Mouse (Mus musculus): ENCODE results near the gene Adad2. TPM values are rescaled to one million over a fixed set of nuclear protein-coding genes. Genes with fewer than 3 reads are reported as not detected.

Gene Adad2
- polyA plus RNA-seq, 1 experiment, result 0.11 TPM

DNA sequence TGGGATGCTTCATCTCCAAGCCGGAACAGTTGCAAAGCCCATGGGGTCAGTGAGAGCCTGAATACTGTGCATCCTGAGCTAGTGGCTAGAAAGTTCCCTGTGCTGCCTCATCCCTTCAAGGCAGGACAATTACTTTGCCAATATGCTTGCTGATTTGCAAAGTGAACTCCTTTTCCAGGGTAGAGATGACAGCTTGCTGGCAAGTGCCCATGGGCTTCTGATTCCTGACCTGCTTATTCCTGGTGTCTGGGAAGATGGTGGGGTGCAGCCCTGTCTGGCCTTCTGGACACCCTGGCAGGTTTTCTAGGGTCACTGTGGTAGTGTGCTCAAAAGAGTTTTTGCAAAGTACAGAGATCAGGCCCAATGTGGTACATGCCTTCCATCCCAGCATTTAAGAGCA is 30.4 kb downstream of the Adad2 start:
- TF ChIP-seq POLR2A (IDR thresholded peaks at IDR 0.05; ENCODE audit: borderline replicate concordance, insufficient read depth, low read length), result no peak
- Histone ChIP-seq H3K4me1 (ENCODE audit: control insufficient read depth, insufficient read depth, low read length) (no peaks in the 10 kb centered on the region; the same call in 1 of the 2 replicates), H3K27me3 (ENCODE audit: control insufficient read depth, insufficient read depth, low read length) (no peaks in the 10 kb centered on the region), H3K27ac (ENCODE audit: insufficient read depth, low read length) (no peak overlapping the region), H3K4me3 (replicated peaks; ENCODE audit: insufficient read depth, low read depth, low read length) (no peak overlapping the region)
- DNase-seq, result peak in 1 of 2 experiments; percentile 51
- 86% methylated on average over 1 of the region's 1 CpGs for WGBS

DNA sequence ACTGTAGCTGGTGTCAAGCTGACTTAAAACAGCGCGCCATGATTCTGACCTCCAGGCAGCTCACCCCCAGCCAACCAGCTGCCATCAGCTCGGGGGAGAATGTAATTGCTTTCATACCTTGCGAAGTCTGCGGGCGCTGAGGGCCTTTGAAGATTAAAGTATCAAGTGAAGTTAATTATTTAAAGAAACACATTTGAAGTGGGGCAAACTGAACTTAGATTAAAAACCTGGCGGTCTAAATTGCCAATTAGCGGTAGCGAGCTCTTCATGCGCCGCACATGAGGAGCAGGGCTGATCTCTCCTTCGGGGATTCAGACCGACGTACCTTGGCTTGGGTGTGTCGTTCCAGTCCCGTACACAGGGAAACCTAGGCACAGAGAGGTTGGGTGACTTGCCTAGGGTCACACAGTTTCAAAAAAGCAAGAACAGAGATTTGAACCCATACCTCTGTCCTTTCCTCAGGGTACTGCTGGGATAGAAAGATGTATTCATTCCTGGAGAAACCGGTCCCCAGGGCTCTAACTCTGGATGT is 31.9 kb downstream of the Adad2 start:
- Histone ChIP-seq H3K27ac (ENCODE audit: insufficient read depth, low read length) (no peak overlapping the region), H3K27me3 (ENCODE audit: control insufficient read depth, insufficient read depth, low read length) (no peaks in the 10 kb centered on the region), H3K4me3 (replicated peaks; ENCODE audit: insufficient read depth, low read depth, low read length) (no peak overlapping the region), H3K4me1 (ENCODE audit: control insufficient read depth, insufficient read depth, low read length) (no peaks in the 10 kb centered on the region)
- WGBS, result 89% methylated on average over 17 of the region's 17 CpGs
- TF ChIP-seq POLR2A (IDR thresholded peaks at IDR 0.05; ENCODE audit: borderline replicate concordance, insufficient read depth, low read length) (no peak), CTCF (IDR thresholded peaks at IDR 0.05; ENCODE audit: borderline replicate concordance, insufficient read depth, low read depth, low read length) (no peak)
- DNase-seq, result no peak

DNA sequence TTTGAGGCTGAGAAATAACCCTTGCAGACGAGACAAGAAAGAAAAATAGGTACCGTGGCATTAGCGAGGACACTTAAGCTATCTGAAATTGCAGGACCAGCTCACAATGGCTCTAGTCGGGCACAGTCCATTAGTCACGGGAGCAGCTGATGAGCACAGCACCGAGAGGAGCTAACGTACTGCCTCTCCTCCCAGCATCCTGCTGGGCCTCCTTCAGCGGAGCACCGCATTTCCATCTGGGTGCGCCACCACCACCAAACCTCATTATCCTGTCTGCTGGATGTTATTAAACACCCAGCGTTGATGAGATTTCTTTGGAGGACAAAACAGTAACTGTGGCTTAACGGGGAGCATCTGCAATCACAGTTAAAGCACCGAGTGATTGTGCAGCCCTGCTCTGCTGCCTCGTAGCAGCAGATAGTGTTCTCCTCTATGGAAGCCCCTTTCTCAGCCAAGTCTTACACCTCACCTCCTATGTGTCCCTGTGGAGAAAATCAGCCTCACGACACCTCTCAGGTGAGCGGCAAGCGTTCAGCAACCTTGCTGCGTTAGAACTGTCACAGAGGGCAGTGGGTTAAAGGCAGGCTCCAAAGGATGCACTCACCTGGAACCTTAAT is 32.5 kb downstream of the Adad2 start:
- WGBS, result 42% methylated on average over 18 of the region's 18 CpGs
- Histone ChIP-seq H3K4me3 (replicated peaks; ENCODE audit: insufficient read depth, low read depth, low read length) (no peak overlapping the region), H3K27me3 (ENCODE audit: control insufficient read depth, insufficient read depth, low read length) (no peaks in the 10 kb centered on the region; the same call in 1 of the 2 replicates), H3K4me1 (ENCODE audit: control insufficient read depth, insufficient read depth, low read length) (no peaks in the 10 kb centered on the region), H3K27ac (ENCODE audit: insufficient read depth, low read length) (no peak overlapping the region)
- no peak for TF ChIP-seq POLR2A (IDR thresholded peaks at IDR 0.05; ENCODE audit: borderline replicate concordance, insufficient read depth, low read length)
- no peak for TF ChIP-seq CTCF (IDR thresholded peaks at IDR 0.05; ENCODE audit: borderline replicate concordance, insufficient read depth, low read depth, low read length)
- no peak for DNase-seq

DNA sequence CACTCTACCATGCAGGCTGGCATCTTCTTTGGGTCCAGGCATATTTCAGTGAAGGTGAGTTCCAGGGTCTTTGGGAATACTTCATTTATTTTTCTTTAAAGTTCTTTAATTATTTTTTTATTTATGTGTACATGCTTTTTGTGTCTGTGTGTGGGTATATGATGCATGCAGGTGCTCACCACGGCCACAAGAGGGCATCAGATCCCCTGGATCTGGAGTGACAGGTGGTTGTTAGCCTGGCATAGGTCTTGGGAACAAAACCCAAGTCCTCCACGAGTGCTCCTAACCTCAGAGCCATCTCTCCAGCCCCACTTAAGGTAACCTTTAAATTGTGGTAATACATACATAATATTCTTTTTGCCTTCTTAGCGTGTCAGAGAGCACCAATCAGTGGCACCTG is 33.6 kb downstream of the Adad2 start:
- DNase-seq, result no peak
- no peak overlapping the region for H3K27ac ChIP-seq (ENCODE audit: insufficient read depth, low read length)

DNA sequence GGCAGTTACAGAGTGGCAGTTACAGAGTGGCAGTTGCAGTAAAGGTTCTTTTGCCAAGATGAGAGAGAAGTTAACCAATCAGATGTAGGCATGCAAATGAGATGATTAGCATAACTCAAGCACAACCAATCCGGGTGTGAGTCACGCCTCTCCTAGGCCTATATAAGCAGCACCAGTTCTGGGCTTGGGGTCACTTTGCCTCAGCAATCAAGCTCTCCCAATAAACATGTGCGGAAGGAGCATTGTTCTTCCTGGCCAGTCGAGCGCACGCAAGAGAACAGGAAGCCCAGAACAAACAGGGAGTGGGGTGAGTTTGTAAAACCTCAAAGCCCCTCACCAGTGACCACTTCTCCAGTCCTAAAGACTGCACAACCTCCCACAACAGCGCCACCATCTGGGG is 34.3 kb downstream of the Adad2 start:
- no peak for TF ChIP-seq CTCF (IDR thresholded peaks at IDR 0.05; ENCODE audit: borderline replicate concordance, insufficient read depth, low read depth, low read length)
- no peak for TF ChIP-seq POLR2A (IDR thresholded peaks at IDR 0.05; ENCODE audit: borderline replicate concordance, insufficient read depth, low read length)
- DNase-seq, result no peak
- 82% methylated on average over 7 of the region's 7 CpGs for WGBS

More for the DNA sequence above, 33.6 kb downstream of the Adad2 start:
- TF ChIP-seq CTCF (IDR thresholded peaks at IDR 0.05; ENCODE audit: borderline replicate concordance, insufficient read depth, low read depth, low read length) (peak; percentile 1; the same call in 1 of the 2 replicates), POLR2A (IDR thresholded peaks at IDR 0.05; ENCODE audit: borderline replicate concordance, insufficient read depth, low read length) (no peak)
- no peaks in the 10 kb centered on the region for H3K4me1 ChIP-seq (ENCODE audit: control insufficient read depth, insufficient read depth, low read length)
- H3K27me3 ChIP-seq (ENCODE audit: control insufficient read depth, insufficient read depth, low read length), result no peaks in the 10 kb centered on the region; the same call in 1 of the 2 replicates
- no peak overlapping the region for H3K4me3 ChIP-seq (replicated peaks; ENCODE audit: insufficient read depth, low read depth, low read length)
- WGBS, result 72% methylated on average over 3 of the region's 3 CpGs

DNA sequence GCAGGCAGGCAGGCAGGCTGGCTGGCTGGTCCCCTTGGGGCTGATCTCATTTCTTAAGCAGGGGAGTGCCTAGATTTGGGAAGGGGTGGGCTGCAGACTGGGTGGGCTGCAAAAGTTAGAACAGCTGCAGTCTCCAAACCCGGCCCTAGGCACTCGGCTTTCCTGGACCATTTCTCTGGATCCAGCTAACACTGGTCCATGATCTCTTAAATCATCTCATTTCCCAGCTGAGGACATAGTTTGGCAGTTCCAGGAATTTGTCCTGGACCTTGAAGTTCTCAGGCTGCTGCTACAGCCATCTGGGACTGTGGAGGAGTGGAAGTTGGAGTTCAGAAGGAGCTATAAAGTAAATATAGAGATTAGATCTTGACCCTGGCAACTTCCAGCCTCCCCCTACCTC is 38.8 kb downstream of the Adad2 start:
- Histone ChIP-seq H3K27me3 (ENCODE audit: control insufficient read depth, insufficient read depth, low read length) (no peaks in the 10 kb centered on the region; the same call in 1 of the 2 replicates), H3K4me3 (replicated peaks; ENCODE audit: insufficient read depth, low read depth, low read length) (no peak overlapping the region), H3K27ac (ENCODE audit: insufficient read depth, low read length) (no peak overlapping the region), H3K4me1 (ENCODE audit: control insufficient read depth, insufficient read depth, low read length) (no peaks in the 10 kb centered on the region)
- no peak for DNase-seq
- 40% methylated on average over 2 of the region's 2 CpGs for WGBS
- TF ChIP-seq CTCF (IDR thresholded peaks at IDR 0.05; ENCODE audit: borderline replicate concordance, insufficient read depth, low read depth, low read length) (no peak), POLR2A (IDR thresholded peaks at IDR 0.05; ENCODE audit: borderline replicate concordance, insufficient read depth, low read length) (no peak)

More for the DNA sequence above, 34.3 kb downstream of the Adad2 start:
- H3K4me3 ChIP-seq (replicated peaks; ENCODE audit: insufficient read depth, low read depth, low read length), result no peak overlapping the region
- no peaks in the 10 kb centered on the region; the same call in 1 of the 2 replicates for H3K27me3 ChIP-seq (ENCODE audit: control insufficient read depth, insufficient read depth, low read length)
- H3K4me1 ChIP-seq (ENCODE audit: control insufficient read depth, insufficient read depth, low read length), result no peaks in the 10 kb centered on the region
- H3K27ac ChIP-seq (ENCODE audit: insufficient read depth, low read length), result no peak overlapping the region

DNA sequence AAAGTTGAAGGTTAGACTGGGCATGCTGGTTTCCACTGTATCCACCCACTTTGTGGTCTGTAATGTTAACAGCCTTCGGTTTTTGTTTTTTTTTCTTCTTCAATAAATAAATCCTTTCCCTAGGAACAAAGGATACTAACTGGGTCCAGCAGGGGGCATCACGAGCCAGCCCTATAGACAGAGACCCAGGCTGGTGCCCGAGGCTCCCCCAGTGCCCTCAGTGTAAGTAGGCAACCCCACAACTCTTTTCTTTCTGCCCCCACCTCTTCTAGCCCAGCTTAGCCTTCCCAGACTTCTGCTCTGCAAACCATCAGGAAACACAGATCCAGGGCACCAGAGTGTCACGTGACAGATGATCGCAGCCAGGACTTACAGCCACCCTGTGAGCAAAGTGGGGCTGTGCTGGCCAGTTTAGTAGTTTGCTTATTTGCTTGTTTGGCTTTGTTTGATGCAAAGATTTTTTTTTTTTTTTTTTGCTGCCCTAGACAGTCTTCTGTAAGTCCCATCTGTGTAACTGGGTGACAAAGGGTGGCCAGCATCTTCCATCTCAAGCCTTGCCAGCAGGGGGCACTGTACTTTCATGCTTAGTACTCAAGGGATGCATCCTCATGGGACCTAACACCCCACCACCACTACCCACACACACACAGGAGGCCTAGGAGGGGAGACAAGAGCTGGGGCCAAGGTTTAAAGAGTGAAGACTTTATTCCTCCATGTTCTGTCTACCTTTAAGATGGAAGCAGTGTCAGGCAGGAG is 44.3 kb downstream of the Adad2 start:
- H3K27ac ChIP-seq (ENCODE audit: insufficient read depth, low read length), result no peak overlapping the region
- no peak for DNase-seq
- no peaks in the 10 kb centered on the region for H3K4me1 ChIP-seq (ENCODE audit: control insufficient read depth, insufficient read depth, low read length)
- H3K27me3 ChIP-seq (ENCODE audit: control insufficient read depth, insufficient read depth, low read length), result no peaks in the 10 kb centered on the region
- WGBS, result 38% methylated on average over 5 of the region's 5 CpGs
- H3K4me3 ChIP-seq (replicated peaks; ENCODE audit: insufficient read depth, low read depth, low read length), result no peak overlapping the region
- TF ChIP-seq CTCF (IDR thresholded peaks at IDR 0.05; ENCODE audit: borderline replicate concordance, insufficient read depth, low read depth, low read length) (peak; percentile 34; the same call in 1 of the 2 replicates), POLR2A (IDR thresholded peaks at IDR 0.05; ENCODE audit: borderline replicate concordance, insufficient read depth, low read length) (no peak)
